Mouse (Mus musculus) retina, postnatal 7 days (tissue): ENCODE data around the gene Fam131b.

Experiments used
- DNase-seq: peaks from one replicate; pipeline ENCODE4 v3.0.0-alpha.2; 2012; ENCODE audit warnings: low read depth, low spot score

Gene Fam131b

DNA sequence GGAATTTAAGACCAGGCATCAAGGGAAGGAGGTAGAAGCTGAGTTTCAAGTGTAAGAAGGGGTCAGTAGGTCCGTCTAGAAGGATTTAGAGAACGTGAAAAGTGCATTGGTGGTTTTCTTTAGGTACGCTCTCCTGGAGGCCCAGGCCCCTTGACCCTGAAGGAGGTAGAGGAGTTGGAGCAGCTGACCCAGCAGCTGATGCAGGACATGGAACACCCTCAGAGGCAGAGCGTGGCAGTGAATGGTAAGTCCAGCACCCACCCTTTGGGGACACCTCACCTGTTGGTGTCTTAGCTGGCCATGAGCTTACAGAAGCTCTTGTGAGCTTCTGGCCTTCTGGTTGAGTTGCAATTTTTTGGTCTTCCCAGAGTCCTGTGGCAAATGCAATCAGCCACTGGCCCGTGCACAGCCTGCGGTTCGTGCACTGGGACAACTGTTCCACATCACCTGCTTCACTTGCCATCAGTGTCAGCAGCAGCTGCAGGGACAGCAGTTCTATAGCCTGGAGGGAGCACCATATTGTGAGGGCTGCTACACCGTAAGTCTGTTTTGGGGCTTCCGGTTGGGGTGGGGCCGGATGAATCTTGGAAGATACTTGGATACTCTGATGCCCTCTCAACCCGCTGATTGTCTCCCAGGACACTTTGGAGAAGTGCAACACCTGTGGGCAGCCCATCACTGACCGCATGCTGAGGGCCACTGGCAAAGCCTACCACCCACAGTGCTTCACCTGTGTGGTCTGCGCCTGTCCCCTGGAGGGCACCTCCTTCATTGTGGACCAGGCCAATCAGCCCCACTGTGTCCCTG, 31.6 kb upstream of the Fam131b start:
- no peak for DNase-seq

DNA sequence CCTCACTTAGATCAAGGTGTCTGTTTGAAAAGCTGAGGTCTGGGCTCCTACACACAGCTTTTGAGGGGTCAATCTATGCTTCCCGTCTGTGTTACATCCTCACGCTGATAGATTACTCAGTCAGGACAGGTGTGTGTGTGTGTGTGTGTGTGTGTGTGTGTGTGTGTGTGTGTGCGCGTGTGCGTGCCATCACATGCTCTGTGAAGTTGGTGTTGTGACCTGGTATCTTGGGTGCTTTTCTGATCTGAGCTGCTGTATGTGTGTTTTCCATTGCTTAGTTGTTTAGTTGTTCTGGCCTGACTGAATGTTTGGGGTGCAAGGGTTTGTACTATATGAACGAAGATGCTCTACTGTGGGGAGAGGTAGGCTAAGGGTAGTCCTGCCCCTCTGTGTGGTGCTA, 30.9 kb upstream of the Fam131b start:
- DNase-seq, result no peak

DNA sequence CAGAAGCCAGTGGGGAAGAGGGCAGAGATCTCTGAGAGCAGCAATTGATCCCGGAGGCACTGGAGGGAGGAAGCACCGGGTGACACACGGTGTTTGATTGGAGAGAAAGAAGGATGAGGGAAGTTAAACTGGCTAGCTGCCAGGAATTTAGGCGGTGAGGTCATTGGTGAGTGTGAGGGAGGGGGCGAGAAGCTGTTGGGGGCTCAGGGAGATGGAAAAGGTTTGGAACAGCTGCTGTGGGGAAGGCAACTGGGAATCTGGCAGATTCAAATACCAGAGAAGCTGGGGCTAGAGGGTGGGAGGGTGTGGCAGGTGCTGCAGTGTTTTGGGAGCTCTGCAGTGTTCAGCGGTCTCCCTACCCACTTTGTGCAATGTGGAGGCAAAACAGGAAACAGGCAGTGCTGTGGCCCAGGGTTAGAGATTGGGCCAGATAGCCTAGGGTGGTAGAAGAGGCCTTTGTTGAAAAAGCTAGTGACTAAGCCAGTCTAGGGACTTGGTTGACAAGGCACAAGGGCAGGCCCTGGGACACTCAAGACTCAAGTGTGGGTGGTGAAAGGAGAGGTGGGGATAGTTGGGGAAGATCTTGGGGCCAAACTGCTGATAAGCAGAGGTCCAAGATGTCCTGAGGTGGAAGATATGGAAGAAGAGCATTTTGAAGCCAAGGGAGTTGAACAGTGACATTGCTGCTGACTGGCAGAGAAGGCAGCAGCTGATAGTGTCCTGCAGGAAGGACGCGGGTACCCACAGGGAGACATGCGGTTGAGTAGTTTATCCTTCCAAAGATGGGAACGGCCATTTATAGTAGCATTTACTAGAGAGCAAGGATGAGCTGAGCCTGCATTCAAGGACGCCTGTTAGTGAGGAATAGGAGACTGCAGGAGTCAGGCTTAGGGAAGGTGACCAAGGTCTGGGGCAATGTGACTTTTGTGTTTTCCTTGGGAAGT, 29.9 kb upstream of the Fam131b start:
- no peak for DNase-seq

DNA sequence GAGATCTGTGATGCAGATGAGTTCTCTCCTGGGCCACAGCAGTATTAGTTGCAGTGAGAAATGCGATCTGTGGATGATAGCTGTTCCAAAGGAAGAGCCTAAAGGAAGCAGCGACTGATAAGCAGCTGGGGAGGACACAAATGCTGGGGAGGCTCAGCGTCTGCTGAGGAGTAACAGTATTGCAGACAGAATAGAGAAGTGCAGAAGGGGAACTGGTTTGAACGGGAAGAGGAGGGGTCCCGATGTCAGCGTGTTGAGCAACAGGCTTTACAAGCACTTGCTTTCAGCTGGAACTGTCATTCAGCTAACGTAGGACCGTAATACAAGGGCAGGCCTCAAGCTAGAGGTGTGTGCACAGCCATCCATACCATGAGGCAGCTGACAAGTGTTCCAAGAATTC, 28.7 kb upstream of the Fam131b start:
- DNase-seq, result no peak

DNA sequence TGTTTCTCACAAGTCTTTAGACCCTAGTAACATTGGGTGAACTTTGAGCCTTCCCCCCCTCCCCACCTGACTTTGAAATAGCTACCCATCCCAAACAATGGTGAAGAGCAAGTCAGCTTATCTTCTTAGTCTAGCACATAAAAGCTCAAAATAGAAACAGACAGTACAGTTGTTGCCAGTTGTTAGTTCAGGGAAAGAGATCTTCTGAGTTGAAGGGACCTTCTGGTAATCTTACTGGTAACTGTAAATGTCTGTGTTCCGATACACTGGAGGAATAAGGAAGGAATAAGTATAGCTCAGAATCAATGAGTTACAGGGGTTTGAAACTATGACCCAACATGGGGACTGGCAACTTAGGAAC, 28.0 kb upstream of the Fam131b start:
- DNase-seq, result no peak

DNA sequence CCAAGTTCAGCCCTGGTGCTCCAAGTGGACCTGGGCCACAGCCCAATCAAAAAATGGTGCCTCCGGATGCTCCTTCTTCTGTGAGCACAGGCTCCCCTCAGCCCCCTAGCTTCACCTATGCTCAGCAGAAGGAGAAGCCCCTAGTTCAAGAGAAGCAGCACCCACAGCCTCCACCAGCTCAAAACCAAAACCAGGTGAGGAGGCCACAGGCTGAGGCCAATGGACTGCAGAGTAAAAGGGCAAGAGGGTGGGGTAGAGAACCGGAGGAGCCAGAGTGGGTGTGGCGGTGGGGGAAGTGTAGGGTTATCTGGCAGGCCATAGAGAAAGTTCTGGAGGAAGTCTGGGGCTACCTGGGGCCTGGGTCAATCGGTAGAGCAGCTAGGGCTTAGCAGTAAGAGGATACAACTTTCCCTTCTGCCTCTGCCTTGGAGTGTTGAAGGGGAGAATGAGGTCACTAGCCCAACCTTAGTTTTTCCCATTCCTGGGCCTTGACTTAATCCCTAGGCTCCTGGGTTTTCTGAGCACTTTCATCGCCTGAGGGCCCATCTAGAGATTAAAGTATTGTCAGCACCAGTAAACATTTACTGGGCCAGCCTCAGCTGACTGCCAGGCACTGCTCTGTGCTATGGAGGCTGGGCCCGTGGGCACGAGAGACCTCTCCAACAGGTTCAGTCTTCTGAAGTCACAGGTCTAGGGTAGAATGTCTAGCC, 27.5 kb upstream of the Fam131b start:
- no peak for DNase-seq

DNA sequence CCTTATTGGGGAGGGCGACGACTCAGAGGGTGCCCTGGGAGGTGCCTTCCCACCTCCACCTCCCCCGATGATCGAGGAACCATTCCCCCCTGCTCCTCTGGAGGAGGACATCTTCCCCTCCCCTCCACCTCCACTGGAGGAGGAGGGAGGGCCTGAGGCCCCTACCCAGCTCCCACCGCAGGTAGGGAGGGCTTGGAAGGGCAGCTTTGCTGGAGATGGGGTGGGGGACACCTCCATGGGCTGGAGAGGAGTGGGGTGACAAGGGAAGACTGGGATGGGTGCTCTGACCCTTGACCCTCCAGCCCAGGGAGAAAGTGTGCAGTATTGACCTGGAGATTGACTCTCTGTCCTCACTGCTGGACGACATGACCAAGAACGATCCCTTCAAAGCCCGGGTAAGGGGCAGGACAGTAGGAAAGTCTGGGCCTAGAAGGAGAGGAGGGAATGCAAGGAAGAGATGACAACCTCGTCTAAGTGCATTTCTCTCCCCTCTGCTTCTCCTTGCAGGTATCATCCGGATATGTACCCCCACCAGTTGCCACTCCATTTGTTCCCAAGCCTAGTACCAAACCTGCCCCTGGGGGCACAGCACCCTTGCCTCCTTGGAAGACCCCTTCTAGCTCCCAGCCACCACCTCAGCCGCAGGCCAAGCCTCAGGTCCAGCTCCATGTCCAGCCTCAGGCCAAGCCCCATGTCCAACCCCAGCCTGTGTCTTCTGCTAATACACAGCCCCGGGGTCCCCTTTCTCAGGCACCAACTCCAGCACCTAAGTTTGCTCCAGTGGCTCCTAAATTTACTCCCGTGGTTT, 26.7 kb upstream of the Fam131b start:
- DNase-seq, result no peak

DNA sequence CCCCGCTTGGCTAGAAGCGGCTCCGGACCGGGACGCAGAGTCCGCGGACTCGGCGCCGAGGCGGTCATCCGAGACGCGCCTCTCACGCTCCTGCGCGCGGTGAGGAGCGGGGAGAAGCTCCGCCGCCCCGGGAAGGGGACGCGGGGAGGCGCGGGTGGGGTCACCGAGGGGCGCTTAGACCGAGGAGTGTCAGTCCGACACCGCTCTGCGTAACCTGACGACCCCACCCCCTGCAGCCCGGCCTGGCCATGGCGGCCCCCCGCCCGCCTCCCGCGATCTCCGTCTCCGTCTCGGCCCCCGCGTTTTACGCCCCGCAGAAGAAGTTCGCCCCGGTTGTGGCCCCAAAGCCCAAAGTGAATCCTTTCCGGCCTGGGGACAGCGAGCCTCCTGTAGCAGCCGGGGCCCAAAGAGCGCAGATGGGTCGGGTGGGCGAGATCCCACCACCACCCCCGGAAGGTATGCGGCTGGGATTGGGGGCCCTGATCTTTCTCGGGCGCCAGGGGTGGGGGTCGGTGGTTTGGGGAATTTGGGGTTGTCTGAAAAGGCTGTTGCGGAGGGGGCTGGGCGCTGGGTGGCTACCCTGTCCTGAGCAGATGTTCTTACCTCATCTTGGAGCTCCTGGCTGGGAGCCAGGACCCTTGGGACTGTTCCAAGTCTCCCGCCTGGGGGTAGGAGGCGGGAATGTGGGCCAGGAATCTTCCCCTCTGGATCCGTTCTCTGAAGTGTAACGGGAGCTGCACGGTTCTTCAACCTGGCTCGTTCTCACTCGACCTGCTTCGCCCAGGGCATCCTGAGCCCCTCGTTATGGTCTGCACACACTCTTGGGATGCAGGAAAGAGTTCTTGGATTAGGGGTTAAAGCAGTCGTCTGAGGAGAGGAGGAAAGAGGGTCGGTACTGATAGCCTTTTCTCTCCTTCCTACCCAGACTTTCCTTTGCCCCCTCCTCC, 25.9 kb upstream of the Fam131b start:
- DNase-seq, result peak; percentile 39

DNA sequence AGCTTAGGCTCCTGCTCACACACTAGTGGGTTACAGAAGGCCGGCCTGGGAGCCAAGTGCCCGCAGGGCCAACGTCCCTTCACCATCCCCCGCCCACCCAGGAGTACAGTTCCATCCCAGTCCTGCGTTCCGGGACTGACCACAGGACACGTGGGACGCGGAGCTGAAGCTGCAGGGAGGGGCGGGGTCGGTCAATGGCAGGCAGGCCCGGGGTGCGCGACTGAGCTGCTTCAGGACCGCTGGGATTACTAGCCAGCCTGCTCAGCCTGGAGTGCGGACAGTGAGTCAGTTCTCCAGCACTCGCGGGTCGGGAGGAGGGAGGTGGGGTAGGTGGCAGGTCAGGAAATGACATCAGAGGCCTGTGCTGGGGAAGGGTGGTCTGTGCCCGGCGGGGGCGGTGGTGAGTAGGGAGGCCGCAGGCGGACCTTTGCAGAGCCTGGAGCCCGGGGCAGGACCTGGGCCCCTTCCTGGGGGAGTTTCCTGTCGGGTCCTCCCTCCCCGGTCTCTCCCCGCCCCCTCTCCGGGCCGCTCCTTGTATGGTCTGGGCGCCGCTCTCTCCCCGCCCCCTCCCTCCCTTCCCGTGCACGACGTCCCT, 25.1 kb upstream of the Fam131b start, which contains the start of gene Zyx:
TSS of gene Zyx (plus strand) at position 205 of the 595 bp plus-strand sequence.
- DNase-seq, result peak; percentile 53

DNA sequence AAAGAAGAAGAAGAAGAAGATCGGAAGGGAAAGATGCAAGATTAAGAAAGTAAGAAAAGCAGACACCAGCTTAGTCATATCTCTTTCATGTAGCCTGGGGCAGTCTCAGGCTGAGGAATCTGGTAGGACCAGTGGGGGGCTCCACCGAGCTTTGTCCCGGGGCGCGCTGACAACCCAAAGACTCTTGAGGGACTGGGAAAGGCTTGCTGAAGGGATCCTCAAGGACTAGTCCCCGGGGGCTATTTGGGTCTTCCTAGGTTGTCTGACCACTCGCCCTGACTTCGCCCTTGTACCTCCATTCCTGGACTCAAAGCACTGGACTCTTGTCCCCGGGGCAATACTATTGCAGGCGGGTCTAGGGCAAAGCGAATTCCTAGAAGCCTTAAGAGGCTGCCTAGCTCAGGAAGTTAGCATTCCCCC, 24.6 kb upstream of the Fam131b start:
- DNase-seq, result no peak

DNA sequence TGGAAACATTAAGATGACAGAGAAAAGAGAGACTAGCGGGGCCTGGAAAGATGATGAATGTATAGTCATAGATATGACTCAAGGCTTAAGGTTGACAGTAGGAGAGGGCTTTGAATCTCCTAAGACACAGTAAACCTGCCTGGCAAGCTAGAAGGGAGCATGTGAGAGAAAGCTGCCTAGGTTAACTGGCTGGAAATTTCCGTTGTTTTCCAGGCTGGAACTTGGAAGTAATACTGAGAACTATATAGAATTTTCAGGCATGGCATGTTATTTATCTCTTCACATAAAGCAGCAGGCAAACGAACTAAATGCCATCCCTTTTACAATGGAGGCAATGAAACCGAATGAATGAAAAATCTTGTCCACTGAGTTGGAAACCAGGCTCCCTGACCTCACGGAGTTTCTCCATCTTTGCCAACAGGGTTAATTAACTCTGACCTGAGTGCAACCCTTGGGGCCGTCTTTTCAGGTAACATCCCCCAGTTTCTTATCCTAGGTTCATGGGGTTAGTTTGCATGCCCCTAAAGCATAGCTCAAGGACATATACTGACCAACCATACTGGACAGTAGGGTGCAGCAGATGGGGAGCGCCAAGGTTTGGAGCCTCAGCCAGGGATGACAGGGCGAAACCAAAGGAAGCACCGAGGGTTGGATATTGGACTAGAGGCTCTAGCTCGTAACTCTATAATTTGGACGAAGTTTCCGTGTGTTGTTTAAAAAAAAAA, 24.0 kb upstream of the Fam131b start:
- DNase-seq, result no peak

DNA sequence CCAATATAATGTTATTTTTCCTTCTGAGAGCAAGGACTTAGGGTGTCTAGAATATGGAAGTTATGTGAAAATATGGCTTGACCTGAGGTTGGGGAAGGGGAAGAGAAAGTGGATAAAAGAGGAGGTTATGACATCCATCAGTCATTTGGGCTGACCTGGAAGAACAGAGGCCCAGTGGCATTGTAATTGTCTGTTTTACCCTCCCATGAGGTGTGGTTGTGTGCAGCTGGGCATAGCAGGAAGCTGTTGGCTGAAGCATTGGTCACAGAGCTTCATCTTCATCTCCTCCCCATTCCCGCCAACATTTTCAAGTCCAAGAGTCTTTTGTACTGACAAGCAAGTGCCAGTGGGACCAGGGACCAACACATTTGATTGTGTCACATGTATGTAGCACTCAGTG, 19.8 kb upstream of the Fam131b start:
- DNase-seq, result no peak

DNA sequence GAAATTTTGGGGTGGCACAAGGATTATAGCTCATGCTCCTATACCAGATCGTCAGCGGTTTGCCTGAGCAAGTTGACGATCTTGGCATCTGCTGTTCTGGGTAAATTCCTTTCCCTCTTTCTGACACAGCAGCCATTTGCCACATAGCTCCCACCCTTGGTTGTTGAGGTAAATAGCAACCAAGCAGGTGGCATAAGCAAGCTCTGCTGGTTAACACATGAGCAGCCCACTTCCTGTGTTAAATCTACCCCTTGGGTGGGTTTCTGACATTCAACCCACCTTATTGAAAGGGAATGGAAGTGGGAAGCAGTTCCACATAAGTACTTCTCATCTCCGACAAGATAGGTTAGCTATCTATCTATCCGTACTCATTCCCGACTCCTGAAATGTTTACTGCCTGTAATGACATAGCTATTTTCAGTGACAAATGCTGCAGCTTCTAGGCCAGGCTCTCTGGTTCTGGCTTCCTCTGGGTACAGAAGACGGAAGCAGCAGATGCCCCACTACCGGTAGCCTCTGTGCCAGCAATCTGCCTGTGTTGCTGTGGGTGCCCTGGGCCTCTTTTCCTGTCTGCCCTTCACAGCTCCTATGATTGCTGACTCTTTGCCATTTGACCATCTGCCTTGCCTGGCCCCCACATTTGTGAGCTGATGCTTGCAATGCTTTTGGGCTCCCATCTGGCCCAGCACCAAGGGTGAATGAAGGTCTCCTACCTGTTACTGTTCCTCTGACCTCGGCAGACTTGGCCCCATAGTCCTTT, 19.1 kb upstream of the Fam131b start:
- no peak for DNase-seq

DNA sequence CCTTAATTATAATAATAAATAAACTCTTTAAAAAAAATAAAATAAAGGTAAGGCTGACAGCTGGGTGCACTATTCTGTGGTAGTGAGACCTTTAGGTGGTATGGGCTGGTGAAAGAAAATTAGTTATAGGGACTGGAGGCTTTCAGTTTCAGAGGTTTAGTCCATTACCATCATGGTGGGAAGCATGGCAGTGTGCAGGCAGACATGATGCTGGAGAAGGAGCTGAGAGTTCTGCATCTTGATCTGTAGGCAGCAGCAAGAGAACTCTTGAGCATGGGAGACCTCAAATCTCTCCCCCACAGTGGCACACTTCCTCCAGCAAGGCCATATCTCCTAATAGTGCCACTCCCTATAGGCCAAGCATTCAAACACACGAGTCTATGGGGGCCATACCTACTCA, 17.7 kb upstream of the Fam131b start:
- no peak for DNase-seq

DNA sequence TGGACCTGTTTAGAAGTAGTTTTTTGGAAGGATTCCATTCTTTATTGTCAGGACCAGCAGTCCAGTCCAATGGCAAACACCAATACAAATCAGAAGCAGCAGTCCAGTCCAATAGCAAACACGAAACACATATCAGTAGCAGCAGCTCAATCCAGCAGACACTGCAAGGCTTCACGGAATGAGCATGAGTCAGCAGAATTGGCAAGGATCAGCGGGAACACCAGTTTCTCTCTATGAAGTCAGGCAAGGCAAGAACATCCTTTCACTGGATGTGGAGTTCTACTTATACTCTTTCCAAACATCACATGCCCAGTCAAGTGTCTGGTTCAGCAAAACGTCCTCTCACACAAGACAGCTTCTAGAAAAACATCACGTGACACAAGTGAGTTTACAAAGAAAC, 15.5 kb upstream of the Fam131b start:
- no peak for DNase-seq

DNA sequence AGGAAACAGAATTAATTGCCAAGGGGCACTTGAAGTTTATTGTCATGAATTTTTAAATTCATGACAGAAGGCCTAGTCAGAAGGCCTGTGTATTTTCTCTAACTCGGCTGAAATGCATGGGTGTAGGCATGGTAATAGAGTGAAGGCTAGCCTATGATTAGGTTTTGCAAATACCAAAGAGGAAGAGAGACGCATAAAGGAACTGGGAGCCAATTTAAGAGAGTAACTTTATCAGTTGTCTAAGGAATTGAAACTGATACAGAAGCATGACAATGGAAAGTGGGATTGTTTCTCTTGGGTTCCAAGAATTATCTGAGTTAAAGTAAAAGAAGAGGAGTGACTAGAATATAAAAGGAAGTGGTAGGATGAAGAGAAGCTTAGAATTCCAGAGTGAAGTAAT, 14.7 kb upstream of the Fam131b start:
- DNase-seq, result no peak

DNA sequence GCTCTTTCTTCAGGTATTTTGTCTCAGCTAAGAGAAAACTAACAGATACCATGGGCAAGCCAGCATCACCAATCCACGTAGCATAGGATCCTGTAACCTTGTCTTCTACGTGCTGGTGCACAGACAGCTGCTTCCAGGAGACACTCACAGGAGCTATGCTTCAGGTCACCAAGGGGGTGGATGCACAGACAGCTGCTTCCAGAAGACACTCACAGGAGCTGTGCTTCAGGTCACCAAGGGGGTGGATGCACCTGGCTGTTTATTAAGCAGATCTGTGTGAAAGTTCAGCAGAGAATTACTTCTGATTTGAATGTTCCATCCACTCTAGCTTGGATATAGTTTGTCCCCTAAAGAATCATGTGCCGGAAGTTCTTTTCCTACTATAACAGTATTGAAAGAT, 6.5 kb upstream of the Fam131b start:
- no peak for DNase-seq

DNA sequence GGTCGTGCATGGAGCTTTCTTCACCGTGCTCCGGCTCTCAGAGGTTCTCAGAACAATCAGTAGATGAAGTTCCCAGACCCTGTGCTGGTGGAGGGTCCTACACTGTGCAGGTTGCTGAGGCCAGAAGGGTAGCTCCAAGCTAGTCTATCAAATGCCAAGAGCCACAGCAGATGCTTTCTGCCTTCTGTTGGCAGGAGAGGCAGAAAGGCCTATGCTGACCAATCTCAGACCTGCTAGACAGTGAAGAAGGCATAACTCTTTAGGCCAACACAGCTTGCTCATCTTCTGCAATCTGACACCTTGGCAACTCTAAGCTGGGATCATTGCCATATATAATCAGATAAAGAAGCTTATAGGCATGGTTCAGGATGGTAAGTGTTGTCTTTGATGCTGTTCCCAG, 5.8 kb upstream of the Fam131b start:
- DNase-seq, result no peak
